Mouse (Mus musculus) heart, postnatal 0 days (tissue): Measurements from ENCODE around the gene Slc43a2.

Source experiments
- CTCF ChIP-seq: IDR thresholded peaks from 2 replicates; pipeline ENCODE4 v1.5.1; 2016; ENCODE audit warnings: antibody characterized with exemption, control low read depth, low read depth
- EP300 ChIP-seq: IDR thresholded peaks from 2 replicates; pipeline ENCODE4 v1.6.1; 2016; ENCODE audit warnings: antibody characterized with exemption, low read depth

- TF ChIP-seq CTCF (no peak), EP300 (no peak)
These were observed 29.3 kb downstream of the Slc43a2 start for GRCm38 (mm10) chr11:75560530-75561409.
